ENCODE assay signal across 30 mouse cellular contexts in genomic region chr14:79214129-79214528, GRCm38 (mm10). TPM values are rescaled to one million over a fixed set of nuclear protein-coding genes. Genes with fewer than 3 reads are reported as not detected.
DNase-seq lines count a peak whose midpoint lies in the region; ATAC-seq and TF ChIP-seq lines count a peak whose summit lies in the region.
"Had no signal": no experiment of that assay in that cellular context is flagged by ENCODE, and none has a peak within 500 bp of the region (broad histone marks: within the 10 kb centered on the region; RNA-seq: fewer than 3 reads in every experiment).

No protein-coding gene starts in this region.

- H3K4me1 ChIP-seq in testis, adult 2 months (ENCODE audit: control insufficient read depth, insufficient read depth, low read length) = peaks cover 7% of the 10 kb centered on the region
- H3K4me1 ChIP-seq: embryonic facial prominence, embryonic 10.5 days; embryonic facial prominence, embryonic 13.5 days; forebrain, embryonic 13.5 days; hindbrain, embryonic 13.5 days; intestine, embryonic 15.5 days had no signal

- H3K4me3 ChIP-seq in testis, adult 2 months (ENCODE audit: control insufficient read depth, low read depth, low read length) = peak overlapping the region; percentile 94
- H3K4me3 ChIP-seq: embryonic facial prominence, embryonic 10.5 days; embryonic facial prominence, embryonic 13.5 days; erythroblast, embryonic 14.5 days; forebrain, embryonic 13.5 days; heart, adult 2 months; hindbrain, embryonic 10.5 days; hindbrain, embryonic 13.5 days; intestine, embryonic 15.5 days had no signal

- no peaks in the 10 kb centered on the region for H3K27me3 ChIP-seq in testis, adult 2 months (ENCODE audit: control insufficient read depth, insufficient read depth, low read length)
- H3K27me3 ChIP-seq: embryonic facial prominence, embryonic 13.5 days; forebrain, embryonic 13.5 days; hindbrain, embryonic 13.5 days; intestine, embryonic 15.5 days had no signal

- TF ChIP-seq POLR2A in testis, adult 2 months (IDR thresholded peaks at IDR 0.05; ENCODE audit: control insufficient read depth, low read depth, low read length) = no peak

- no peak for DNase-seq in frontal cortex, postnatal 10 days (ENCODE audit: low spot score in 2 of 2)
- no peak for DNase-seq in testis, postnatal 10 days (ENCODE audit: low spot score)
- DNase-seq in urinary bladder, adult 2 months (ENCODE audit: low spot score) = peak; percentile 4
- DNase-seq in urinary bladder, postnatal 10 days (ENCODE audit: low spot score) = no peak
- DNase-seq: adrenal gland, postnatal 10 days; adrenal gland, postnatal 36 days; cerebellum, adult 11-12 months; cerebellum, adult 8-10 months; cerebellum, postnatal 36 days; embryo, embryonic 11 days; forebrain, postnatal 0 days; gastrocnemius, postnatal 10 days; gastrocnemius, postnatal 36 days; heart, adult 2 months had no signal

- H3K27ac ChIP-seq in testis, adult 2 months (ENCODE audit: control insufficient read depth, insufficient read depth, low read depth, low read length) = no peak overlapping the region
- H3K27ac ChIP-seq: embryonic facial prominence, embryonic 10.5 days; embryonic facial prominence, embryonic 13.5 days; forebrain, embryonic 13.5 days; heart, adult 2 months; hindbrain, embryonic 10.5 days; hindbrain, embryonic 13.5 days; intestine, embryonic 15.5 days had no signal

- peak; percentile 77 for ATAC-seq in frontal cortex, adult (ENCODE audit: low TSS enrichment)
- ATAC-seq: CD4-positive, CD25-positive, alpha-beta regulatory T cell, adult 4 months; forebrain, embryonic 13.5 days; forebrain, postnatal 0 days; hindbrain, embryonic 16.5 days had no signal

- H3K36me3 ChIP-seq in testis, adult 2 months (ENCODE audit: control insufficient read depth, insufficient read depth, low read length) = no peaks in the 10 kb centered on the region
- H3K36me3 ChIP-seq: embryonic facial prominence, embryonic 10.5 days; embryonic facial prominence, embryonic 13.5 days; hindbrain, embryonic 10.5 days; hindbrain, embryonic 13.5 days; intestine, embryonic 15.5 days had no signal

- TF ChIP-seq CTCF in testis, adult 2 months (IDR thresholded peaks at IDR 0.05; ENCODE audit: control insufficient read depth, insufficient read depth, insufficient replicate concordance, low read depth, low read length) = no peak

RNA-seq across cellular contexts. Expression of gene Zfp957, which starts 33.0 kb away (rescaled TPM):
- 0.68 and 0.70 TPM in 2 replicates for polyA plus RNA-seq in testis, adult 2 months (2012; rRNA removed)
- polyA plus RNA-seq in urinary bladder, adult 2 months (2012; rRNA removed) = not detected in 2 replicates
- polyA plus RNA-seq: C2C12; CD4-positive, CD25-positive, alpha-beta regulatory T cell, adult 4 months; cortical plate, adult 2 months; embryonic facial prominence, embryonic 10.5 days; embryonic facial prominence, embryonic 13.5 days; erythroblast, embryonic 14.5 days; forebrain, embryonic 13.5 days; forebrain, postnatal 0 days; heart, adult 2 months; heart, embryonic 11.5 days; heart, embryonic 14.5 days; heart, postnatal 0 days; hindbrain, embryonic 10.5 days; hindbrain, embryonic 13.5 days; hindbrain, embryonic 16.5 days; intestine, embryonic 15.5 days had no signal
